Mouse (Mus musculus) G1E (cell line): ENCODE measurements at regions not wholly inside any gene's neighbourhood (a gene's known extent, or its start where the extent isn't known, plus 50 kb on each side); places are given as distances from the start of the nearest gene placed in this dataset.

Experiments used
- CTCF ChIP-seq: IDR thresholded peaks from 2 replicates; pipeline ENCODE4 v1.5.1; 2012; ENCODE audit warnings: low read depth, low read length, inconsistent platforms, mixed read lengths
- GATA1 ChIP-seq: IDR thresholded peaks from 2 replicates; pipeline ENCODE4 v1.6.1; 2012; ENCODE audit warnings: borderline replicate concordance, low read length, inconsistent platforms, mixed read lengths
- TAL1 ChIP-seq: conservative IDR thresholded peaks from 2 replicates; pipeline ENCODE4 v1.6.1; 2012; ENCODE audit warnings: low read depth, low read length, inconsistent platforms, mixed read lengths

DNA sequence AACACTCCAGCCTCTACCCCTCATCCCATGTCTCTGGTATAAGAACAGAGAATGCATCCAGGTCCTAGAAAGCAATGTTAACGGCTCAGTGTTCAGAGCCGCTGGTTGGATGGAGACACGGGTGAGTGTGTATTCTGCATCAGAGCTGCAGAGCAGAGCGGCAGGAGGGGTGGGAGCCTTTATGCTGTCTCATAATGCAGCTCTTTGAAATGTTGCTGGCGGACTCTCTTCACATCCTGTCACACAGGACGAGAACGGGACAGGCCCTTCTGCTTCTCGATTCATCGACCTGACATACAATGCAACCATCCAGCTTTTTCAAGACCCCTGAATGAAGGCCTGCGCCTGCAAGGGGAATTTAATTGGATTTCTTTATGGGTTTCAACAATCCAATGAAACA is 507.2 kb downstream of the Ccdc171 start:
- TF ChIP-seq CTCF (no peak), TAL1 (no peak), GATA1 (no peak)
